Mouse (Mus musculus): ENCODE results near the gene Atl1. TPM values are rescaled to one million over a fixed set of nuclear protein-coding genes. Genes with fewer than 3 reads are reported as not detected.

Gene Atl1
- polyA plus RNA-seq, 1 experiment = 0.30 TPM

GRCm38 (mm10) chr12:69857597-69857996 is 34.8 kb upstream of the Atl1 start:
- Histone ChIP-seq H3K4me3 (ENCODE audit: insufficient read depth, poor library complexity, severe bottlenecking) (no peak overlapping the region), H3K27me3 (ENCODE audit: control insufficient read depth, insufficient read depth, insufficient read length) (no peaks in the 10 kb centered on the region), H3K79me3 (ENCODE audit: low read depth) (peaks cover 24% of the 10 kb centered on the region), H3K36me3 (ENCODE audit: control insufficient read depth, insufficient read depth) (peaks cover 7% of the 10 kb centered on the region), H3K79me2 (ENCODE audit: control insufficient read depth, insufficient read depth) (peaks cover 39% of the 10 kb centered on the region), H3ac (ENCODE audit: control insufficient read depth, insufficient read length, low read depth) (no peak overlapping the region)
- TF ChIP-seq CEBPB (IDR thresholded peaks at IDR 0.05; ENCODE audit: low read depth) = no peak
- no peak for TF ChIP-seq MAX (IDR thresholded peaks at IDR 0.05)
- no peak for TF ChIP-seq MYOG (IDR thresholded peaks at IDR 0.05; ENCODE audit: control insufficient read depth, extremely low read depth, insufficient read length)
- no peak for TF ChIP-seq FOSL1 (IDR thresholded peaks at IDR 0.05; ENCODE audit: insufficient read depth, low read length, poor library complexity, severe bottlenecking)
- TF ChIP-seq CTCF (IDR thresholded peaks at IDR 0.05; ENCODE audit: control insufficient read depth, insufficient read depth, insufficient read length) = no peak
- no peak for TF ChIP-seq MYOD1 (IDR thresholded peaks at IDR 0.05; ENCODE audit: control insufficient read depth, insufficient read length, low read depth)
- TF ChIP-seq USF1 (IDR thresholded peaks at IDR 0.05; ENCODE audit: low read depth) = no peak

DNA sequence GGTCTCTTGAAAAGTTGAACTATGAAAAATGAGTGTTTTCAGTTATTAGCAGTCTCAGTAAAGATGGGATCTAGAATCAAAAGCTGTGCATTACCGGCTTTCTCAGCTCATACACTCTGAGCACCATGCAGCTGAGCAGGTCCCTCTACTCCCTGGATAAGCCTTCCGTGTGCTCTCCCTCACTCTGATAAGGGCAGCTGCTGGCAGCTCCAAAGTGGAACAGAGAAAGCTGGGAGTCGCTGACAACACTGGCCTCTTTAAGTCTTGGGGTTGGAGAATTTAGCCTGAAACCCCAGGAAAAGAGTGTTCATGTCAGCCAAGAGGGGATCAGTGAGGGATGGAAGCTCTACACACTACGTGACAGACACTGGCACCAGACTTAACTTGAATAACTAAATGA is 33.6 kb upstream of the Atl1 start:
- peaks cover 29% of the 10 kb centered on the region for H3K79me3 ChIP-seq (ENCODE audit: low read depth)
- H3K79me2 ChIP-seq (ENCODE audit: control insufficient read depth, insufficient read depth) = peaks cover 51% of the 10 kb centered on the region
- peaks cover 4% of the 10 kb centered on the region for H3K36me3 ChIP-seq (ENCODE audit: control insufficient read depth, insufficient read depth)
- H3ac ChIP-seq (ENCODE audit: control insufficient read depth, insufficient read length, low read depth) = no peak overlapping the region
- no peak for TF ChIP-seq USF1 (IDR thresholded peaks at IDR 0.05; ENCODE audit: low read depth)
- TF ChIP-seq MYOD1 (IDR thresholded peaks at IDR 0.05; ENCODE audit: control insufficient read depth, insufficient read length, low read depth) = no peak
- no peak for TF ChIP-seq CTCF (IDR thresholded peaks at IDR 0.05; ENCODE audit: control insufficient read depth, insufficient read depth, insufficient read length)
- no peak for TF ChIP-seq MAX (IDR thresholded peaks at IDR 0.05)
- no peak for TF ChIP-seq FOSL1 (IDR thresholded peaks at IDR 0.05; ENCODE audit: insufficient read depth, low read length, poor library complexity, severe bottlenecking)
- no peak for TF ChIP-seq CEBPB (IDR thresholded peaks at IDR 0.05; ENCODE audit: low read depth)
- no peak for TF ChIP-seq MYOG (IDR thresholded peaks at IDR 0.05; ENCODE audit: control insufficient read depth, extremely low read depth, insufficient read length)
- H3K27me3 ChIP-seq (ENCODE audit: control insufficient read depth, insufficient read depth, insufficient read length) = no peaks in the 10 kb centered on the region
- H3K4me3 ChIP-seq (ENCODE audit: insufficient read depth, poor library complexity, severe bottlenecking) = no peak overlapping the region

DNA sequence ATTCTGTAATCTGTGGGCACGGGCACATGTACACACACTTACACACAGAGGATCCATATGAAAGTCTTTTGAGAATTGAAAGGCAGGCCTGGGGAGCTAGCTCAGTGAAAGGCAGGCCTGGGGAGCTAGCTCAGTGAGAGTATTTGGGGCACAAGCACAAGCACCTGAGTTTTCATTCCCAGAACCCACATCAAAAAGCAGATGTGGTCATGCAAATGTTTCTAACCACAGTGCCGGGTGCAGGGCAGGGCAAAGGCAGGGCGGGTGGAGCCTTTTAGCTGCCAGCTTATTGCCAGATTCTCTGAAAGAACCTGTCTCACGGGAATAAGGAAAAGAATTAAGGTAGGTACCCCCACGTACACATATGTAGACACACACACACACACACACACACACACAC is 28.9 kb upstream of the Atl1 start:
- H3ac ChIP-seq (ENCODE audit: control insufficient read depth, insufficient read length, low read depth) = no peak overlapping the region
- H3K79me3 ChIP-seq (ENCODE audit: low read depth) = peaks cover 29% of the 10 kb centered on the region
- peaks cover 80% of the 10 kb centered on the region for H3K79me2 ChIP-seq (ENCODE audit: control insufficient read depth, insufficient read depth)
- no peaks in the 10 kb centered on the region for H3K36me3 ChIP-seq (ENCODE audit: control insufficient read depth, insufficient read depth)
- no peak overlapping the region for H3K4me3 ChIP-seq (ENCODE audit: insufficient read depth, poor library complexity, severe bottlenecking)
- TF ChIP-seq MYOG (IDR thresholded peaks at IDR 0.05; ENCODE audit: control insufficient read depth, extremely low read depth, insufficient read length) (no peak), USF1 (IDR thresholded peaks at IDR 0.05; ENCODE audit: low read depth) (no peak), CEBPB (IDR thresholded peaks at IDR 0.05; ENCODE audit: low read depth) (no peak), MAX (IDR thresholded peaks at IDR 0.05) (no peak), FOSL1 (IDR thresholded peaks at IDR 0.05; ENCODE audit: insufficient read depth, low read length, poor library complexity, severe bottlenecking) (no peak), MYOD1 (IDR thresholded peaks at IDR 0.05; ENCODE audit: control insufficient read depth, insufficient read length, low read depth) (no peak), CTCF (IDR thresholded peaks at IDR 0.05; ENCODE audit: control insufficient read depth, insufficient read depth, insufficient read length) (no peak)
- no peaks in the 10 kb centered on the region for H3K27me3 ChIP-seq (ENCODE audit: control insufficient read depth, insufficient read depth, insufficient read length)

- Histone ChIP-seq H3K36me3 (ENCODE audit: control insufficient read depth, insufficient read depth) (no peaks in the 10 kb centered on the region), H3K79me2 (ENCODE audit: control insufficient read depth, insufficient read depth) (peaks cover 75% of the 10 kb centered on the region), H3K4me3 (ENCODE audit: insufficient read depth, poor library complexity, severe bottlenecking) (no peak overlapping the region), H3K79me3 (ENCODE audit: low read depth) (peaks cover 25% of the 10 kb centered on the region), H3K27me3 (ENCODE audit: control insufficient read depth, insufficient read depth, insufficient read length) (no peaks in the 10 kb centered on the region), H3ac (ENCODE audit: control insufficient read depth, insufficient read length, low read depth) (no peak overlapping the region)
- TF ChIP-seq FOSL1 (IDR thresholded peaks at IDR 0.05; ENCODE audit: insufficient read depth, low read length, poor library complexity, severe bottlenecking) (no peak), CTCF (IDR thresholded peaks at IDR 0.05; ENCODE audit: control insufficient read depth, insufficient read depth, insufficient read length) (no peak), MAX (IDR thresholded peaks at IDR 0.05) (no peak), MYOG (IDR thresholded peaks at IDR 0.05; ENCODE audit: control insufficient read depth, extremely low read depth, insufficient read length) (no peak), CEBPB (IDR thresholded peaks at IDR 0.05; ENCODE audit: low read depth) (no peak), MYOD1 (IDR thresholded peaks at IDR 0.05; ENCODE audit: control insufficient read depth, insufficient read length, low read depth) (no peak), USF1 (IDR thresholded peaks at IDR 0.05; ENCODE audit: low read depth) (no peak)
Observed at GRCm38 (mm10) chr12:69864164-69864692, 28.2 kb upstream of the Atl1 start.

DNA sequence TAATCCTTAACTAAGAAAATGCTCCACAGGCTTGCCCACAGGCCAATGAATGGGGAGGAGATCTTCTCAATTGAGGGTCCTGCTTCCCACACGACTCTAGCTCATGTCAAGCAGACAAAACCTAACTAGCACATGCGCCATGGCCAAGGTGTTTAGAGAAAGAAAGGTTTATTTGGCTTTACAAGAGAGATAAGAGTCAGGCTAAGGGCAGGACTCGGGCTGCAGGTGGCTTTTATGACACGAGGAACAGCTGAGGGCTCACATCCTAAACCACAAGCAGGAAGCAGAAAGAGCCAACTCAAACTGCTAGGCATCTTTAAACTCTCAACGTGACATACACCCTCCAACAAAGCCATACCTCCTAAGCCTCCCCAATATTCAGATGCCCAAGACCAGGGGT is 25.1 kb upstream of the Atl1 start:
- H3K79me2 ChIP-seq (ENCODE audit: control insufficient read depth, insufficient read depth) = peaks cover 67% of the 10 kb centered on the region
- H3K4me3 ChIP-seq (ENCODE audit: insufficient read depth, poor library complexity, severe bottlenecking) = no peak overlapping the region
- no peaks in the 10 kb centered on the region for H3K27me3 ChIP-seq (ENCODE audit: control insufficient read depth, insufficient read depth, insufficient read length)
- peaks cover 16% of the 10 kb centered on the region for H3K79me3 ChIP-seq (ENCODE audit: low read depth)
- H3K36me3 ChIP-seq (ENCODE audit: control insufficient read depth, insufficient read depth) = peaks cover 7% of the 10 kb centered on the region
- no peak overlapping the region for H3ac ChIP-seq (ENCODE audit: control insufficient read depth, insufficient read length, low read depth)
- TF ChIP-seq MYOG (IDR thresholded peaks at IDR 0.05; ENCODE audit: control insufficient read depth, extremely low read depth, insufficient read length) (no peak), FOSL1 (IDR thresholded peaks at IDR 0.05; ENCODE audit: insufficient read depth, low read length, poor library complexity, severe bottlenecking) (no peak), CEBPB (IDR thresholded peaks at IDR 0.05; ENCODE audit: low read depth) (no peak), MAX (IDR thresholded peaks at IDR 0.05) (no peak), USF1 (IDR thresholded peaks at IDR 0.05; ENCODE audit: low read depth) (no peak), MYOD1 (IDR thresholded peaks at IDR 0.05; ENCODE audit: control insufficient read depth, insufficient read length, low read depth) (no peak), CTCF (IDR thresholded peaks at IDR 0.05; ENCODE audit: control insufficient read depth, insufficient read depth, insufficient read length) (no peak)
